Mouse (Mus musculus) heart, embryonic 14.5 days (tissue): ENCODE data around the gene Zfp282. TPM values are rescaled to one million over a fixed set of nuclear protein-coding genes. Genes with fewer than 3 reads are reported as not detected.

Source experiments
- ATAC-seq: fragments of 200-750 bp; cut with Nextera tagmentation; 2 replicates; pipeline ENCODE4 v1.8.0; 2017; ENCODE audit warnings: low read depth, moderate TSS enrichment; ENCODE audit not compliant: insufficient number of reproducible peaks, insufficient read depth, low FRiP score
- H3K27ac ChIP-seq, 2 experiments: fragments of 200-500 bp in 1 of 2; fragments of 300-500 bp in 1 of 2; sonication (generic) in 1 of 2; replicated peaks in 1 of 2; 2 replicates each; pipeline ENCODE4 v1.5.1; 2012 to 2014; ENCODE audit warnings: low read depth in 2 of 2, low read length in 2 of 2, control low read depth in 1 of 2, mild to moderate bottlenecking in 1 of 2, mixed read lengths in 1 of 2; ENCODE audit not compliant: control insufficient read depth in 1 of 2, insufficient read depth in 1 of 2
- H3K27me3 ChIP-seq: fragments of 300-500 bp; sonication (generic); 2 replicates; pipeline ENCODE4 v1.6.1; 2014; ENCODE audit warnings: mild to moderate bottlenecking, low read length, control low read depth; ENCODE audit not compliant: control insufficient read depth, insufficient read depth
- H3K36me3 ChIP-seq: fragments of 300-500 bp; sonication (generic); 2 replicates; pipeline ENCODE4 v1.6.1; 2014; ENCODE audit warnings: mild to moderate bottlenecking, control low read depth, low read length, mixed read lengths; ENCODE audit not compliant: control insufficient read depth, insufficient read depth
- H3K4me1 ChIP-seq, 2 experiments: fragments of 200-500 bp in 1 of 2; fragments of 300-500 bp in 1 of 2; sonication (generic) in 1 of 2; 2 replicates each; pipeline ENCODE4 v1.6.1; 2012 to 2014; ENCODE audit warnings: low read length in 2 of 2, control low read depth in 1 of 2, mixed read lengths in 1 of 2; ENCODE audit not compliant: control insufficient read depth in 2 of 2, insufficient read depth in 2 of 2
- H3K4me2 ChIP-seq: fragments of 300-500 bp; sonication (generic); 2 replicates; pipeline ENCODE4 v1.6.1; 2014; ENCODE audit warnings: mild to moderate bottlenecking, low read length
- H3K4me3 ChIP-seq, 2 experiments: fragments of 200-500 bp in 1 of 2; fragments of 300-500 bp in 1 of 2; sonication (generic) in 1 of 2; 2 replicates each; pipeline ENCODE4 v1.5.1; 2012 to 2014; ENCODE audit warnings: low read length in 2 of 2, mild to moderate bottlenecking in 2 of 2, control low read depth in 1 of 2, low read depth in 1 of 2, moderate library complexity in 1 of 2; ENCODE audit not compliant: control insufficient read depth in 1 of 2, insufficient read depth in 1 of 2
- H3K9ac ChIP-seq: fragments of 300-500 bp; sonication (generic); 2 replicates; pipeline ENCODE4 v1.6.1; 2014; ENCODE audit warnings: mild to moderate bottlenecking, low read length
- H3K9me3 ChIP-seq: fragments of 300-500 bp; sonication (generic); 2 replicates; pipeline ENCODE4 v1.6.1; 2016; ENCODE audit warnings: low read length, control low read depth; ENCODE audit not compliant: control insufficient read depth
- WGBS: fragments of 180-500 bp; shearing (Covaris S2); extraction: QIAGEN DNeasy Blood & Tissue Kit; methylation state at CpG from one replicate; pipeline ENCODE4 v1.1.7; 2014; 5-methylcytosine and 5-hydroxymethylcytosine counted together
- polyA plus RNA-seq: library from polyadenylated mRNA; unstranded; fragments of >200 nt; fragmentation: Nextera tagmentation; extraction: Ambion mirVana; gene quantifications from 2 replicates; pipeline ENCODE4 v1.2.1, GENCODE M21; 2014

Gene Zfp282
- polyA plus RNA-seq, result 6.0 and 6.7 TPM in 2 replicates

DNA sequence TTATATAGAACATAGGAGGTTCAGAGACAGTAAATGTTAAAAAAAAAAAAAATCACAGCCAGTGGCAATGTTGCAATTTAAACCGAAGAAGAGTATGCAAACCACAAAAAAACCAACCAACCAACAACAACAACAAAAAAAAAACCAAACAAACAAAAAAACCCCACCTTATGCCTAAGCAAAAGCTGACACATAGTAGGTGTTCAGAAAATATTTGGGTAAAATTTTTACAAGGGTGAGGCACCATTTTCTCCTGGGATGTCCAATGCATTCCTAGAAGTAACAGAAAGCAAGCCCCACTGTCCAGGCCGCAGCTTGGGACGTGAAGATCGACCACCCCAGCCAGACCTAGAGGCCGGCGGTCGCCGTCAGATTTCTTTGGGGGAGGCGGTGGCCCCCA, at the start of gene Zfp282:
Zfp282 (plus strand) TSS at position 147 of the 400 bp plus-strand sequence.
- Histone ChIP-seq H3K4me3 (peak within 1 kb of the TSS; percentile 76 to 97), H3K36me3 (peaks cover 20% of the 10 kb centered on the region), H3K27me3 (no peaks in the 10 kb centered on the region), H3K9ac (peak within 1 kb of the TSS; percentile 89), H3K4me2 (peak within 1 kb of the TSS; percentile 76), H3K9me3 (no peaks in the 10 kb centered on the region), H3K27ac (peak within 1 kb of the TSS; percentile 92 to 97), H3K4me1 (peaks cover 6 to 15% of the 10 kb centered on the region in 2 experiments)
- ATAC-seq, result no peak
- 8% methylated on average over 9 of the region's 9 CpGs for whole genome bisulfite sequencing

DNA sequence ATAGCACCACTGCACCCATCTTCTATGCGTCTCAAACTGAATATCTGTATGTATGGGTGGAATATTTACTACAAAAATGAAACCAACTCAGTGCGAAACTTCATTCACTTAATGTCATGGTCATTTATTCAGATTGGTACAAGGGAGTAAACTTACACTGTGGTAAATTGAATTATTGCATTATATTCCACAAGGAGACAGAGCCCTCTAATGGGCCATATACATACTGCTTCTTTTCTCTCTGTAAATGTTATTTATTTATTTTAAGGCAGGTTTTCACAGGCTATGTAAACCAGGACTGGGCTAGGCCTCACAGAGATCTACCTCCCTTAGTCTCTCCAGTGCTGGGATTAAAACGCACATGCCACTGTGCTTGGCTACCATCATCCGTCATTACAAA, 49.5 kb upstream of the Zfp282 start:
- H3K27ac ChIP-seq, result no peak overlapping the region
- H3K4me2 ChIP-seq, result no peak overlapping the region
- H3K4me1 ChIP-seq, result peaks cover 0 to 4% of the 10 kb centered on the region in 2 experiments; a peak in 2 of 4 replicates
- WGBS, result 90% methylated on average over 4 of the region's 4 CpGs
- no peaks in the 10 kb centered on the region for H3K9me3 ChIP-seq
- H3K27me3 ChIP-seq, result no peaks in the 10 kb centered on the region
- no peak overlapping the region for H3K4me3 ChIP-seq
- ATAC-seq, result no peak
- H3K9ac ChIP-seq, result no peak overlapping the region
- 0 out of 2 replicates have a peak, but pooled peaks cover 4% of the 10 kb centered on the region for H3K36me3 ChIP-seq

DNA sequence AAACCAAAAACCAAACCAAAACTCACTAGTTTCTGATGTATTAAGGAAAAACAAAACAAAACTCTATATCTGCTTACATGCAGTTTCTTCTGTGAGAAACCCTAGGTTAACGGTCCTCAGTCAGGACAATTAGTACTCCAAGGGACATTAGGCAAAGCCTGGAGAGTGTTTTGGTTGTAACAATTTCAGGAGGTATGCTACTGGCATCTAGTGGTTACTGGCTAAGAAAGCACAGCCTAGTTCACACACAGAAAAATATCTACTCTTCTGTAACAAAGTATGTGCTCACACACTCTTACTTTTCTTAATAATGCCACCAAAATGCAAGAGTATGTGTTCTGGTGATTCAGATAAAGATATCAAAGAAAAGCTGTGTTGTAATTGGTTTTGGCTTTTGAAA, 48.1 kb upstream of the Zfp282 start:
- Histone ChIP-seq H3K27ac (no peak overlapping the region), H3K36me3 (0 out of 2 replicates have a peak, but pooled peaks cover 4% of the 10 kb centered on the region), H3K9ac (no peak overlapping the region), H3K4me3 (no peak overlapping the region), H3K4me1 (peaks cover 0 to 4% of the 10 kb centered on the region in 2 experiments; a peak in 2 of 4 replicates), H3K9me3 (no peaks in the 10 kb centered on the region), H3K4me2 (no peak overlapping the region), H3K27me3 (no peaks in the 10 kb centered on the region)
- WGBS, result 32% methylated on average over 1 of the region's 1 CpGs
- no peak for ATAC-seq

DNA sequence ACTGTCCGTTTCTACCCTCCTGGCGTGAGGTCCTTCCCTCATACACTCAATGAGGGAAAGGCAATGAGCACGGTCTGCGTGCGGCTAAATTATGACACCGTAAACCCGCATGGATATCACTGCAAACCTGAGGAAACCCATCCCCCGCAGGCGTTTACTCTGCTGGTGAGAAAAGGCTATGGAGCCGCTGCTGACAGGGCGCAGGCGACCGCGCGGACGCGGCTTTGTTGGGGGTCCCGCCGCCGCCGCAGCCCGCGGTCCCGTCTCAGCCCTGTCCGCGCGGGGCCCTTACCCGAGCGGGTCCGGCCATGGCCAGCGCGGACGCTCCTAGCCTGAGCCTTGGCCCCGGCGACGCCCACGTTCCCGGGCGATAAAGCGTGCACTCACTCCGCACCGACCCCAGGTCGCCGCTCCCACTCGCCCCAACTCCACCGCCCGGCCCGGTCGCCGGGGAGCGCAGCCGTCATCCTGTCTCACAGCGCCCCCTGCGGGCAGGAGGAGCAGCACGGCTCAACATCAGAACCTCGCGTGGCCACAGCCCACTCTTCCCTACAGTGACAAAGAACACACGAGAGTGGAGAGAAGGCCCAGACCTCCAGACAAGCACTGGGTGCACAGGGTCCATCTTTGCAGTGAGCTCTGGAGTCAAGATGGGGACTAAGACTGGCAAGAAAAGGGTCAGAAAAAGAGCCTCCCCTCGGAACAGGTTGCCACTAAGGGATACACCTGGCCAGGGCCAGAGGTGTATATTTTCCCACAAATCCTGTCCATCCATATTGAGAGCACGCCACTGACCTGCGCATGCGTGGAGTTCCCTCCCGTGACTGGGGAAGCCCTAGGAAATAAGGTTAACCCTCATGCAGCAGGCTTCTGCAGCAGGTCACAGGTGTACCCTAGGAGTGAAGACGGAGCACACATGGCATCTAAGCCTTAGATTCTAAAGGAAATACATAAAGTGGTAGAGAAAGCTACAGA, 46.6 kb upstream of the Zfp282 start, which contains the start of gene Zfp786:
Zfp786 (minus strand) TSS at position 764 of the 975 bp plus-strand sequence.
- Histone ChIP-seq H3K27me3 (no peaks in the 10 kb centered on the region), H3K27ac (0 out of 4 replicates have a peak within 1 kb of the TSS, but pooled peaks of 1 of the 2 experiments have one; percentile 25), H3K9me3 (no peaks in the 10 kb centered on the region), H3K4me3 (peak within 1 kb of the TSS; percentile 69 to 86), H3K4me1 (peaks cover 0 to 4% of the 10 kb centered on the region in 2 experiments; a peak in 2 of 4 replicates), H3K9ac (peak within 1 kb of the TSS; percentile 89), H3K4me2 (peak within 1 kb of the TSS; percentile 80), H3K36me3 (no peaks in the 10 kb centered on the region)
- 2% methylated on average over 58 of the region's 64 CpGs for WGBS
- ATAC-seq, result peak; percentile 79

DNA sequence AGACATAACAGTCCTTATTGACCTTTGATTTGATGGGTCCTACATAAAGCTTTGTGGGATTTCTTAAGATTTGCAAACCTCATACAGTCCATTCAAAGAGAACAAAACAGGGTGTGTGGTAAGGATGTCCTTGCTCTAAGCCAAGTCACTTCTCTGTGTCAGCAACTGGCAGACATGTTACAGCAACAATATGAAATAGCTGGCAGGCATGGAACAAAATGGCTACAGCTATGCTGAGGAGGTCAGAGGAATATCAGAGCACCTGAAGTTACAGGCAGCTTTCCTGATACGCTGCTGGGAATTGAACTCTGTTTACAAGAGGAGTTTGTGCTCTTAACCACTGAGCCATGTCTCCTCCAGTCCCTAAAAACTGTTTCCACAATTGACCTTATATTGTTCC, 44.8 kb upstream of the Zfp282 start:
- H3K27me3 ChIP-seq, result no peaks in the 10 kb centered on the region
- no peak overlapping the region for H3K4me2 ChIP-seq
- no peak overlapping the region for H3K4me3 ChIP-seq
- 79% methylated on average over 1 of the region's 1 CpGs for WGBS
- no peak overlapping the region for H3K27ac ChIP-seq
- H3K9ac ChIP-seq, result no peak overlapping the region
- ATAC-seq, result no peak
- H3K4me1 ChIP-seq, result peaks cover 0 to 11% of the 10 kb centered on the region in 2 experiments; a peak in 3 of 4 replicates
- H3K9me3 ChIP-seq, result no peaks in the 10 kb centered on the region
- H3K36me3 ChIP-seq, result no peaks in the 10 kb centered on the region

DNA sequence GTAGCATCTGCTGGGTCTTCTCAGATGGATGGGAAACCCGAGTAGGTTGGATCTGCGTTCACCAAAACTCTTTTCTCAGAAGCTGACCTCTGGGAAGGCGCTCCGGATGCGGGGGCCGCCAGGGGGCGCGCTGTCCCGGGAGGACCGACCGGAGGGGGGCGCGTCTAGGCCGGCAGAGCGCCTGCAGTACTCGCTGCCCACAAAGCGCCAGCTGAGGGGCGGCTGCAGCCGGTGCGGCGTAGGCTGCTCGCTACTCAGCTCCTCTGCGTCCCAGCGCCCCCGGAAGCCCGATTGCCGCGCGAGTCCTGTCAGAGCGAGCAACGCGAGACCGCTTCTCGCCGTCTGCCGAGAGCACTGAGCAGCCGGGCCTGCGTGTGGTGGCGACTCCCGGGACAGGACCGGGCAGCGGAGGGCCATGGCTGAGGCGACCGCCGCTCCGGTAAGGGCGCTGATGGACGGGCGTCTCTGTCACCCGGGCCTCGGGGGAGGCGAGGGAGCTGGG, 41.5 kb upstream of the Zfp282 start, which contains the start of gene Zfp398:
Zfp398 (plus strand) TSS at position 180 of the 502 bp plus-strand sequence.
- Histone ChIP-seq H3K27me3 (0 out of 2 replicates have a peak, but pooled peaks cover 4% of the 10 kb centered on the region), H3K9me3 (no peaks in the 10 kb centered on the region), H3K4me3 (peak within 1 kb of the TSS; percentile 73 to 92), H3K4me2 (peak within 1 kb of the TSS; percentile 79), H3K9ac (peak within 1 kb of the TSS; percentile 95), H3K36me3 (0 out of 2 replicates have a peak, but pooled peaks cover 6% of the 10 kb centered on the region), H3K4me1 (peaks cover 4 to 17% of the 10 kb centered on the region in 2 experiments), H3K27ac (peak within 1 kb of the TSS; percentile 66 to 87)
- WGBS, result 1% methylated on average over 52 of the region's 52 CpGs
- ATAC-seq, result peak; percentile 94

DNA sequence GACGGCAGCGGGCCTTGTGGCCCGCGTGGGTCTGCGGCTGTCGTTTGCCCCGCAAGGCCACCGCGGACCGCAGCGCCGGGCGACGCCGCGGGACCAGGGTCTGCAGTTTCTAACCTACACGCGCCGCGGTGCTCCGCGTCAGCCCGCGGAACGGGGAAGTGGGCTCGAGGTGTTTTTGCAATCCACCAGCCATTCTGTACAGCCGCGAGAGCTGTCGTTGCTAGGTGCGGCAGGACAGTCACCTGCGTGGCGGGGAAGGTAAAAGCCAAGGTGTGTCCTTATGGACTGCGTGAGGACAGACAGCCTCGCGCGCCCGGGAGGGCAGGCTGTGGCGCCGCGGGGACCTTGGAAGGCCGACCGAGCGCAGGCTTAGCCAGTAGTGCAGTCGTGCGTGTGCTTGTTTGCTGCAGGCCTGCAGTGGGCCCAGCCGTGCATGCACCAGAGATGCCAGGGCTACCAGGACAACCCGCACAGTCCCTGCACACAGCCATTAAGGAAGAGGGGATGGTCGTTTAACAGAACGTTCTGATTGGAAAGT, 41.0 kb upstream of the Zfp282 start:
- H3K4me1 ChIP-seq, result peaks cover 4 to 15% of the 10 kb centered on the region in 2 experiments; a peak in 3 of 4 replicates
- 0 out of 2 replicates have a peak, but pooled peaks cover 9% of the 10 kb centered on the region for H3K36me3 ChIP-seq
- H3K4me3 ChIP-seq, result peak overlapping the region; percentile 73 to 92
- under 1% methylated on average over 49 of the region's 49 CpGs for WGBS
- 0 out of 2 replicates have a peak, but pooled peaks cover 4% of the 10 kb centered on the region for H3K27me3 ChIP-seq
- H3K9me3 ChIP-seq, result no peaks in the 10 kb centered on the region
- peak overlapping the region; percentile 95 for H3K9ac ChIP-seq
- H3K27ac ChIP-seq, result peak overlapping the region; percentile 66 to 87
- peak overlapping the region; percentile 79 for H3K4me2 ChIP-seq
- ATAC-seq, result peak; percentile 38
